Mouse (Mus musculus): Measurements from ENCODE around the gene Shc2. TPM values are rescaled to one million over a fixed set of nuclear protein-coding genes. Genes with fewer than 3 reads are reported as not detected.

The Shc2 gene
- polyA plus RNA-seq, 1 experiment from 2014 or later, result 2.7 TPM

DNA sequence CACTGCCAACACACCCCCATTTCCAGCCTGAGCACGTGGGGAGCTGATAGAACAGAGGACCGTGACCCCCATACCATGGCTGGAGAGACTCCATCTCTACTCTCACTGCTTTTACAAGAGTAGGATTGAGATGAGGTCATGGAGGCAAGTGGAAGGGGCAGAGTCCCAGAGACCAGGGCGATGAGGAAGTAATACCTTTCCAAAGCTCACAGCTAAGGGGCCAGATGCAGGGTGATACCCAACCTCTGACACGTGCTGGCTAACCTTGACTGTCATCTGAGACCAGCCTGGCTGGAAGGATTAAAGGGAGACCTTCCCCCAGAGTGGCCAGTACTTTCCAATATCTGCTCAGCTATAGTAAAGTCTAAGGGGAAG is 50.0 kb downstream of the Shc2 start:
- H3K9me3 ChIP-seq (replicated peaks), result no peaks in the 10 kb centered on the region
- no peak overlapping the region for H3K4me3 ChIP-seq
- no peak for ATAC-seq (ENCODE audit: insufficient number of reproducible peaks, low FRiP score)
- no peaks in the 10 kb centered on the region for H3K4me1 ChIP-seq (replicated peaks)
- peaks cover 27% of the 10 kb centered on the region; the same call in 1 of the 2 replicates for H3K27me3 ChIP-seq (replicated peaks)
- 61% methylated on average over 4 of the region's 4 CpGs for WGBS
- H3K9ac ChIP-seq, result no peak overlapping the region
- H3K27ac ChIP-seq (ENCODE audit: poor library complexity, severe bottlenecking), result no peak overlapping the region
- H3K36me3 ChIP-seq, result no peaks in the 10 kb centered on the region
- H3K4me2 ChIP-seq, result no peak overlapping the region

DNA sequence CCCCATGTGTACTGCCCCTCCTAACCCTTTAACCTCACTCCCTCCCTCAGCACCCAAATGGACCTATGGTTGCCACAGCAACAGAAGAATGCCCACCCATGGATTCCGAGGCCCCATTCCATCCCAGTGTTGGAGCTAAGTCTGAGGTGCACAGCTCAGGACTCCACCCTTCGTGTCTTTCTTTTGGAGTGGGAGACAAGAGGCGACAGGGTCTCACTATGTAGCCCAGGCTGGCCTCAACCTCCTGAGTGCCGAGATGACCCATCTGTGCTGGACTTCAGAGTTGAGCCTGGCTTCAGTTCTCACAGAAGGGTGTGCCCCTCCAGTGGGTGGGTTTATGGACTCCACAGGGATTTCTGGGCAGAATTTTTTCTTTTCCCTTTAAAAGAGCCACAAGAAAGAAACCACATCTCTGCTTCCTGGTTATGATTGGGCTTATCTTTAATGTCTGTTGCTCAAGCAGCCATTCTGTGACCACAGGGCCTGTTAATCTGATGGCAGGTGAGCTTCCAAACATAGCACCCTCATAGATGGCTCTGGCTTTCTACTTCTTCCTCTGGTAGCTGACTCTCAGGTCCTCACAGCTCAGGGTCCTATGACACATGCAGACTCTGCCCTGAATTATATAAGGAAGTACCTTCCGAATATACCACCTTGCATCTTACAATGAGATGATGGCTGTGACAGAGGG is 50.5 kb downstream of the Shc2 start, which contains the start of gene Theg:
Theg (minus strand) TSS at position 271 of the 691 bp plus-strand sequence.
- H3K9ac ChIP-seq, result no peak within 1 kb of the TSS
- no peaks in the 10 kb centered on the region for H3K36me3 ChIP-seq
- H3K4me2 ChIP-seq, result no peak within 1 kb of the TSS
- H3K4me3 ChIP-seq, result no peak within 1 kb of the TSS
- H3K9me3 ChIP-seq (replicated peaks), result no peaks in the 10 kb centered on the region
- no peak for ATAC-seq (ENCODE audit: insufficient number of reproducible peaks, low FRiP score)
- 81% methylated on average over 5 of the region's 5 CpGs for WGBS
- H3K4me1 ChIP-seq (replicated peaks), result no peaks in the 10 kb centered on the region
- peaks cover 27% of the 10 kb centered on the region; the same call in 1 of the 2 replicates for H3K27me3 ChIP-seq (replicated peaks)
- no peak within 1 kb of the TSS for H3K27ac ChIP-seq (ENCODE audit: poor library complexity, severe bottlenecking)

DNA sequence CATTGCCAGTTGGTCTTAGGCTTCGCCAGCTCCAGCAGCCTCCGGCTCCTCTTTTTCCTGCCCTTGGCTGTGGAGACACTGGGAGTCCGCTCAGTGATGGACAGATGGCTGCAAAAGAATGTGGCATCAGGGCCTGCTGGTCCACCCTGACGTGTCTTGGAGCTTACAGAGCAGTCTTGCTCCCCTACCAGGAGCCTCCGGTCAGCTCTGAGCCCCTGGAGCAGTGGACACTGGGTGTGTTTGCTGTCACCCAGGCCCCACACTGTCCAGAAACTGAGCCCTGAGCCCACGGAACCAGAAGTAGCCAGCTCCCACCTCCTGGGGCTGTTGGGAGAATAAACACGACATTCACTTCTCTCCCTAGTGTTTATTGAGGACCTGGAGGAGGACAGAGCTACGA is 51.5 kb downstream of the Shc2 start:
- no peak overlapping the region for H3K9ac ChIP-seq
- H3K4me2 ChIP-seq, result no peak overlapping the region
- H3K27me3 ChIP-seq (replicated peaks), result peaks cover 30% of the 10 kb centered on the region; the same call in 1 of the 2 replicates
- H3K9me3 ChIP-seq (replicated peaks), result no peaks in the 10 kb centered on the region
- no peaks in the 10 kb centered on the region for H3K4me1 ChIP-seq (replicated peaks)
- no peak for ATAC-seq (ENCODE audit: insufficient number of reproducible peaks, low FRiP score)
- no peak overlapping the region for H3K4me3 ChIP-seq
- no peak overlapping the region for H3K27ac ChIP-seq (ENCODE audit: poor library complexity, severe bottlenecking)
- no peaks in the 10 kb centered on the region for H3K36me3 ChIP-seq
- WGBS, result 67% methylated on average over 8 of the region's 8 CpGs

DNA sequence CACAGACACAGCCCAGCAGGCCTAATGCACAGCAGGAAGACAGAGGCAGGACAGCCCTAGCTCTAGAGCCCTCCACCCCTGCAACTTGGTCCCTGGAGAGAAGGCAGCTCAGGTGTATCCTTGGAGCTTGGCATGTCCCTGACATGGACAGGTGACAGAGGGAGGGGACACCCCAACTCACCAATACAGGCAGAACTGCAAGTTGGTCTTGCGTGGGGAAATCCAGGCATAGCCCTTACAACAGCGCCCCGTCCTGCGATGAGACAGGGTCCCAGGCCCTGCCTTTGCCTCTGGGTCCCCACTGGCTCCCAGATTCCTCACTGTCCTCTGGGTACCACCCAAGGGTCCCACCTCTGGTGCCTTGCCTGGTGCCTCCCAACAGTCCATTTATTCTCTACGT is 52.0 kb downstream of the Shc2 start:
- H3K9ac ChIP-seq, result no peak overlapping the region
- no peaks in the 10 kb centered on the region for H3K4me1 ChIP-seq (replicated peaks)
- no peak for ATAC-seq (ENCODE audit: insufficient number of reproducible peaks, low FRiP score)
- 85% methylated on average over 5 of the region's 5 CpGs for WGBS
- H3K27me3 ChIP-seq (replicated peaks), result peaks cover 30% of the 10 kb centered on the region; the same call in 1 of the 2 replicates
- no peak overlapping the region for H3K4me2 ChIP-seq
- no peaks in the 10 kb centered on the region for H3K36me3 ChIP-seq
- no peak overlapping the region for H3K4me3 ChIP-seq
- no peak overlapping the region for H3K27ac ChIP-seq (ENCODE audit: poor library complexity, severe bottlenecking)
- H3K9me3 ChIP-seq (replicated peaks), result no peaks in the 10 kb centered on the region

DNA sequence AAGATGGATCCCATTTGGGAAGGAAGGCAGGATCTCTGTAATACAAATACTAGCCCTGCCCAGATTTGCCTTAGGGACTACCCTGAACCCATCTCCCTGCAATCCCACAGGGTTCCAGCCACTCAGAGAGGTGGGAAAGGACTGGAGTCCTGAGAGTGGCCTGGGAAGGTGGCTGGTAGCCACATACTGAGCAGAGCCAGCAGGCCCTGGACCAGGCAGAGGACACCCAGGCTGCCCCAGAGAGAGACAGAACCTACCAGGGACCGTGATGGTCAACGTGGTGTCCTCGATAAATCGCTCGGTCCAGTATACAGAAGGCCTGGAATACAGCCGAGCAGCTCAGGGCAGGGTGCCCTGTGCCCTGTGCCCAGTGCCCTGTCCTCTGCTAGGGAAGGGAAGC is 52.6 kb downstream of the Shc2 start:
- H3K4me2 ChIP-seq, result no peak overlapping the region
- H3K9me3 ChIP-seq (replicated peaks), result no peaks in the 10 kb centered on the region
- peaks cover 35% of the 10 kb centered on the region for H3K27me3 ChIP-seq (replicated peaks)
- no peak overlapping the region for H3K9ac ChIP-seq
- ATAC-seq (ENCODE audit: insufficient number of reproducible peaks, low FRiP score), result no peak
- no peak overlapping the region for H3K4me3 ChIP-seq
- 87% methylated on average over 6 of the region's 6 CpGs for WGBS
- no peak overlapping the region for H3K27ac ChIP-seq (ENCODE audit: poor library complexity, severe bottlenecking)
- H3K36me3 ChIP-seq, result no peaks in the 10 kb centered on the region
- no peaks in the 10 kb centered on the region for H3K4me1 ChIP-seq (replicated peaks)

DNA sequence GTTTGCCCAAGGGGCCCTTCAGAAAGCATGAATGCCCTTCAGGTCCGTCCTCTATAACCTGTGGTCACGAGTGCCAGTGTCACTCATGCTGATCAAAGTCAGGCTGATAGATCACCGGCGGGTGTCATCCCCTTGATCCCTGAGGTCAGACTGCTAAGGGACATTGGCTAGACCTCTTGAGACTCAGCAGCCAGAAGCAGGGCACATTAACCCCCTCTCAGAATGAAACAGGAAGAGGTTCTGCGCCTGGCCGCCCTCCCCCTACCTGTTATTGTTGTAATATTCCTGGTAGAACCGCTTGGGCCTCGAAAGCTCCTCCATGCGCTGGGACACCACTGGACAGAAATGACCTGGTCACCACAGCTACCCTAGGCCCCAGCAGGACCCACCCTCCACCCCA is 53.3 kb downstream of the Shc2 start:
- Histone ChIP-seq H3K4me1 (replicated peaks) (no peaks in the 10 kb centered on the region), H3K9me3 (replicated peaks) (no peaks in the 10 kb centered on the region), H3K27ac (ENCODE audit: poor library complexity, severe bottlenecking) (no peak overlapping the region), H3K36me3 (no peaks in the 10 kb centered on the region), H3K4me3 (no peak overlapping the region), H3K9ac (no peak overlapping the region), H3K4me2 (no peak overlapping the region), H3K27me3 (replicated peaks) (peaks cover 41% of the 10 kb centered on the region)
- WGBS, result 73% methylated on average over 9 of the region's 9 CpGs
- no peak for ATAC-seq (ENCODE audit: insufficient number of reproducible peaks, low FRiP score)

DNA sequence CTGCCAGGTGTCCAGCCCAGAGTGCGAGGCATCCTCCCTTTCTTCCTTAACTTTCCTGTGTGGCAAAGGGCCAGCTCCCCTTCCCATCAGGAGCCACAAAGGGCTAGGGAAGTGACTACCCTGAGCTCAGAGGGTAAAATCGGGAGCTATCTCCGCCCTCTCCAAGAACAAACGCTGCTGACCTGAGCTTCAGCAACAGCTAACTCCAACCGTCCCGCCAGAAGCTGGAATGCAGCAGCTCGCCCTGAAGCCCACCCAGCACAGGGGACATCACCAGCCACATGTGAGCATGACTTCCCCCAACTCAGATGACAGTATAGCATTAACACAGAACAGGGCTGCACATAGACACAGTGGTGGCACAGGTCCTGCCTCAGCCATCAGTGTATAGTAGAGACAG is 53.7 kb downstream of the Shc2 start:
- Histone ChIP-seq H3K4me2 (no peak overlapping the region), H3K9me3 (replicated peaks) (no peaks in the 10 kb centered on the region), H3K4me3 (no peak overlapping the region), H3K36me3 (no peaks in the 10 kb centered on the region), H3K4me1 (replicated peaks) (no peaks in the 10 kb centered on the region), H3K27me3 (replicated peaks) (peaks cover 45% of the 10 kb centered on the region), H3K27ac (ENCODE audit: poor library complexity, severe bottlenecking) (no peak overlapping the region), H3K9ac (no peak overlapping the region)
- WGBS, result 52% methylated on average over 7 of the region's 7 CpGs
- ATAC-seq (ENCODE audit: insufficient number of reproducible peaks, low FRiP score), result no peak

DNA sequence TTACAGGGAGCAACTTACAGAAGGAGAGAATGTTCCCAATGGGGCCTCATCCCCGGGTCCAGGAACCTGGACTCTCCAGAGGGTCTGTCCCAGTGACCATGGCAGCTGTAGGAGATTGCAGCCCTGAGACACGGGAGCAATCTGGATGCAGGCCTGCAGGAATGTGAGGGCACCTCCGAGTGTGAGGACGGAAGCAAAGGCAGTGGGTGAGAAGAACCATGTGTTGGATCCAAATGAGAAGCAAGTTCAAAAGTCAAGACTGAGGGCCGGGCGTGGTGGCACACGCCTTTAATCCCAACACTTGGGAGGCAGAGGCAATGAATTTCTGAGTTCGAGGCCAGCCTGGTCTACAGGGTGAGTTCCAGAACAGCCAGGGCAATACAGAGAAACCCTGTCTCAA is 56.2 kb downstream of the Shc2 start:
- Histone ChIP-seq H3K4me3 (no peak overlapping the region), H3K4me1 (replicated peaks) (no peaks in the 10 kb centered on the region), H3K9me3 (replicated peaks) (0 out of 2 replicates have a peak, but pooled peaks cover 3% of the 10 kb centered on the region), H3K27me3 (replicated peaks) (peaks cover 36% of the 10 kb centered on the region), H3K4me2 (no peak overlapping the region), H3K27ac (ENCODE audit: poor library complexity, severe bottlenecking) (no peak overlapping the region), H3K36me3 (no peaks in the 10 kb centered on the region), H3K9ac (no peak overlapping the region)
- no peak for ATAC-seq (ENCODE audit: insufficient number of reproducible peaks, low FRiP score)
- 88% methylated on average over 8 of the region's 8 CpGs for WGBS

DNA sequence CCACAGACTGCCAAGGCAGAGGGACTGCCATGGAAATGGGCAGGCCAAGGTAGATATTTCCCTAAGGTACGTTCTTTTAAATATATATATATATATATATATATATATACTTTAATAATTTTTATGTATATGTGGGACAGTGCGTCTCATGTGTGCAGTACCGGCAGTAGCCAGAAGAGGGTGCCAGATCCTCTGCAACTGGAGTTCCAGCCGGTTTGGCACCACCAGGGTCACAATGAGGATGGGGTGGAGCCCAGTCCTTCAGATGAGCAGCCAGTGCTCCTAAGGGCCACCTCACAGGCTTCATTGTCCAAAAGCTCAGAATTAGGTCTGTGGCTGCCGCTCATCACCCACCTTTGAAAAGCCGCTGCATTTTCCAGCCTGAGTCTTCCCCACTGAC is 56.9 kb downstream of the Shc2 start:
- Histone ChIP-seq H3K9me3 (replicated peaks) (0 out of 2 replicates have a peak, but pooled peaks cover 3% of the 10 kb centered on the region), H3K4me3 (no peak overlapping the region), H3K36me3 (no peaks in the 10 kb centered on the region), H3K4me2 (no peak overlapping the region), H3K27me3 (replicated peaks) (peaks cover 32% of the 10 kb centered on the region), H3K4me1 (replicated peaks) (no peaks in the 10 kb centered on the region), H3K9ac (no peak overlapping the region), H3K27ac (ENCODE audit: poor library complexity, severe bottlenecking) (no peak overlapping the region)
- ATAC-seq (ENCODE audit: insufficient number of reproducible peaks, low FRiP score), result no peak
- WGBS, result 41% methylated on average over 6 of the region's 6 CpGs

DNA sequence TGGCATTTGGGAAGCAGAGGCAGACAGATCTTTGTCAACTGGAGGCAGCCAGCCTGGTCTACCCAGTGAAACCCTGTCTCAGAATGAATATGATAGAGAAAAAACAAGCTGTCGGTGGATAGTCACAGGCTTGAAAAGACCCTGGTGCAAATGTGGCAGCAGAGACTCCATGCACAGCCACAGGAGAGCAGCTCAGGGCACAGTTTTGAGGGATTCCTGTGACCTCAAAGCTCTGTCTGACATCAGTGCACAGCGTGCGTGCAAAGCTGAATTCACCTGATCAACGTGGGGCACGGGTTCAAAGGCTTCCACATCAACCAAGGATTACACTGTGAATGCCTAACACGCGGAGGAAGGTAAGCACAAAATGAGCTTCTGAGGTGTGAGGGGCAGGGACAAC is 57.4 kb downstream of the Shc2 start:
- Histone ChIP-seq H3K27me3 (replicated peaks) (peaks cover 32% of the 10 kb centered on the region), H3K27ac (ENCODE audit: poor library complexity, severe bottlenecking) (no peak overlapping the region), H3K4me3 (no peak overlapping the region), H3K4me1 (replicated peaks) (no peaks in the 10 kb centered on the region), H3K4me2 (no peak overlapping the region), H3K9me3 (replicated peaks) (0 out of 2 replicates have a peak, but pooled peaks cover 3% of the 10 kb centered on the region), H3K36me3 (no peaks in the 10 kb centered on the region), H3K9ac (no peak overlapping the region)
- WGBS, result 70% methylated on average over 7 of the region's 7 CpGs
- ATAC-seq (ENCODE audit: insufficient number of reproducible peaks, low FRiP score), result no peak

DNA sequence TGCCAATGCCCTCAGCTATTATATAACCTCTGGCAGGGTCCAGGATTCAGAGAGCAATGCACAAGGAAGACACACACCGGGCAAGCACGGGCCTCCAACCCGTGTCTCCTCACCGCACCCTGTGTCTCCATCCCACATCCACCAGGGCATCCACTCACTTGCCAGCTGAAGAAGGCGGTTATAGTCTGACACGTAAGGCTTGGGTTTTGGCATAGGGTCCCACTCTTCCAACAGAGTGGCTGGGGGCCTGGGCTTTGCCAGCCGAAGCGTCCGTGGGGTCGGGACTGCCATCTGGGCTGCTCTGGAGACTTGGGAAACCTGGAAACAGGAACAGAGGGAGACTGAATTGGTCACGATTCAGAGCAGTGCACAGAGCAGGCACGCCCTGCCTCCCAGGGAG is 57.9 kb downstream of the Shc2 start:
- Histone ChIP-seq H3K36me3 (no peaks in the 10 kb centered on the region), H3K27me3 (replicated peaks) (peaks cover 32% of the 10 kb centered on the region), H3K4me2 (no peak overlapping the region), H3K27ac (ENCODE audit: poor library complexity, severe bottlenecking) (no peak overlapping the region), H3K4me3 (no peak overlapping the region), H3K9me3 (replicated peaks) (0 out of 2 replicates have a peak, but pooled peaks cover 3% of the 10 kb centered on the region), H3K9ac (no peak overlapping the region), H3K4me1 (replicated peaks) (no peaks in the 10 kb centered on the region)
- ATAC-seq (ENCODE audit: insufficient number of reproducible peaks, low FRiP score), result no peak
- whole genome bisulfite sequencing, result 75% methylated on average over 12 of the region's 12 CpGs

DNA sequence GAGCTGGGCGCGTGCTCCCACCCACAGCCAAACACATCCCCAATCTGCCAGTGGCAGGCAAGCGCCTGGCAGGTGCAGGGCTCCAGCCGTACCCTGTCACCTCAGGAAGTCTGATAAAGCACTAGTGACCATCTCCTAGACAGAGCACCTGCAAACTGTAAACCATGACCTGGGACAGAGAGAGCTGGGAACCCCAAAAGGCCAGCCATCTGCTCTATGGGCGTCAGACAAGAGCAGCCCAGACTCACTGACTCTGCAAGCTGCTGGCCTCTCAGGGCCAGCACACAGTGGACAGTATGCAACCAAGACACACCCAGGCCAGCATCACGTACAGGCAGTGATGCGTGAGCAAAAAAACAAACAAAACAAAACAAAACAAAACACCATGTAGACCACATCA is 58.8 kb downstream of the Shc2 start:
- WGBS, result 64% methylated on average over 7 of the region's 7 CpGs
- H3K36me3 ChIP-seq, result no peaks in the 10 kb centered on the region
- ATAC-seq (ENCODE audit: insufficient number of reproducible peaks, low FRiP score), result no peak
- H3K4me3 ChIP-seq, result no peak overlapping the region
- H3K9me3 ChIP-seq (replicated peaks), result 0 out of 2 replicates have a peak, but pooled peaks cover 3% of the 10 kb centered on the region
- no peaks in the 10 kb centered on the region for H3K4me1 ChIP-seq (replicated peaks)
- H3K9ac ChIP-seq, result no peak overlapping the region
- H3K4me2 ChIP-seq, result no peak overlapping the region
- H3K27me3 ChIP-seq (replicated peaks), result peaks cover 23% of the 10 kb centered on the region
- no peak overlapping the region for H3K27ac ChIP-seq (ENCODE audit: poor library complexity, severe bottlenecking)

All from heart, embryonic 12.5 days (tissue).